Mouse (Mus musculus) heart, embryonic 11.5 days (tissue): ENCODE measurements around the gene Chst12. TPM values are rescaled to one million over a fixed set of nuclear protein-coding genes. Genes with fewer than 3 reads are reported as not detected.

Experiments
- ATAC-seq: fragments of 200-750 bp; cut with Nextera tagmentation; replicated peaks from 2 replicates; pipeline ENCODE4 v1.8.0; 2017; ENCODE audit warnings: moderate library complexity; ENCODE audit not compliant: insufficient number of reproducible peaks, low FRiP score, low TSS enrichment
- H3K27ac ChIP-seq: fragments of 300-500 bp; sonication (generic); 2 replicates; pipeline ENCODE4 v1.5.1; 2014; ENCODE audit warnings: mild to moderate bottlenecking, low read depth, low read length
- H3K27me3 ChIP-seq: fragments of 300-500 bp; sonication (generic); 2 replicates; pipeline ENCODE4 v1.6.1; 2014; ENCODE audit warnings: mild to moderate bottlenecking, low read length, mixed read lengths; ENCODE audit not compliant: control insufficient read depth, insufficient read depth
- H3K36me3 ChIP-seq: fragments of 300-500 bp; sonication (generic); 2 replicates; pipeline ENCODE4 v1.6.1; 2014; ENCODE audit warnings: mild to moderate bottlenecking, low read length, moderate library complexity, mixed read lengths; ENCODE audit not compliant: control insufficient read depth, insufficient read depth
- H3K4me1 ChIP-seq: fragments of 300-500 bp; sonication (generic); 2 replicates; pipeline ENCODE4 v1.6.1; 2014; ENCODE audit warnings: low read length; ENCODE audit not compliant: control insufficient read depth, insufficient read depth
- H3K4me2 ChIP-seq: fragments of 300-500 bp; sonication (generic); 2 replicates; pipeline ENCODE4 v1.6.1; 2014; ENCODE audit warnings: mild to moderate bottlenecking, moderate library complexity
- H3K4me3 ChIP-seq: fragments of 300-500 bp; sonication (generic); 2 replicates; pipeline ENCODE4 v1.5.1; 2014; ENCODE audit warnings: low read depth, low read length
- H3K9ac ChIP-seq: fragments of 300-500 bp; sonication (generic); 2 replicates; pipeline ENCODE4 v1.6.1; 2014; ENCODE audit warnings: mild to moderate bottlenecking, low read depth, low read length, moderate library complexity
- H3K9me3 ChIP-seq: fragments of 300-500 bp; sonication (generic); replicated peaks from 2 replicates; pipeline ENCODE4 v1.6.1; 2016; ENCODE audit warnings: low read length; ENCODE audit not compliant: control insufficient read depth
- WGBS: fragments of 180-500 bp; shearing (Covaris S2); extraction: QIAGEN DNeasy Blood & Tissue Kit; methylation state at CpG from one replicate; pipeline ENCODE4 v1.1.7; 2014; ENCODE audit not compliant: insufficient replicate concordance; 5-methylcytosine and 5-hydroxymethylcytosine counted together
- polyA plus RNA-seq: library from polyadenylated mRNA; unstranded; fragments of >200 nt; fragmentation: Nextera tagmentation; extraction: Ambion mirVana; gene quantifications from 2 replicates; pipeline ENCODE4 v1.2.1, GENCODE M21; 2014

The Chst12 gene
- polyA plus RNA-seq, 1 experiment from 2014 or later = 17.4 TPM

GRCm38 (mm10) chr5:140570223-140570870 is 65.0 kb downstream of the Chst12 start:
- WGBS = 86% methylated on average over 13 of the region's 13 CpGs
- Histone ChIP-seq H3K36me3 (no peaks in the 10 kb centered on the region), H3K4me3 (no peak overlapping the region), H3K9me3 (no peaks in the 10 kb centered on the region), H3K27me3 (no peaks in the 10 kb centered on the region), H3K4me2 (no peak overlapping the region), H3K9ac (no peak overlapping the region), H3K27ac (no peak overlapping the region), H3K4me1 (no peaks in the 10 kb centered on the region)
- ATAC-seq = no peak

- no peak for ATAC-seq
Observed at GRCm38 (mm10) chr5:140571201-140571600, 65.9 kb downstream of the Chst12 start.

GRCm38 (mm10) chr5:140571673-140572072 is 66.3 kb downstream of the Chst12 start:
- no peak overlapping the region for H3K27ac ChIP-seq
- no peak for ATAC-seq
- 51% methylated on average over 10 of the region's 10 CpGs for WGBS

More at GRCm38 (mm10) chr5:140571201-140571600, 65.9 kb downstream of the Chst12 start:
- WGBS = 76% methylated on average over 4 of the region's 4 CpGs
- no peaks in the 10 kb centered on the region for H3K9me3 ChIP-seq
- no peaks in the 10 kb centered on the region for H3K36me3 ChIP-seq
- no peak overlapping the region for H3K4me3 ChIP-seq
- no peak overlapping the region for H3K27ac ChIP-seq
- no peaks in the 10 kb centered on the region for H3K27me3 ChIP-seq
- no peaks in the 10 kb centered on the region for H3K4me1 ChIP-seq
- H3K4me2 ChIP-seq = no peak overlapping the region
- no peak overlapping the region for H3K9ac ChIP-seq

GRCm38 (mm10) chr5:140572611-140573010 is 67.3 kb downstream of the Chst12 start:
- H3K4me2 ChIP-seq = no peak overlapping the region
- no peak for ATAC-seq

More at GRCm38 (mm10) chr5:140571673-140572072, 66.3 kb downstream of the Chst12 start:
- Histone ChIP-seq H3K9ac (no peak overlapping the region), H3K27me3 (no peaks in the 10 kb centered on the region), H3K4me2 (no peak overlapping the region), H3K4me1 (no peaks in the 10 kb centered on the region), H3K9me3 (no peaks in the 10 kb centered on the region), H3K4me3 (no peak overlapping the region), H3K36me3 (no peaks in the 10 kb centered on the region)

More at GRCm38 (mm10) chr5:140572611-140573010, 67.3 kb downstream of the Chst12 start:
- Histone ChIP-seq H3K9ac (no peak overlapping the region), H3K27ac (no peak overlapping the region), H3K36me3 (no peaks in the 10 kb centered on the region), H3K4me1 (no peaks in the 10 kb centered on the region), H3K27me3 (no peaks in the 10 kb centered on the region), H3K4me3 (no peak overlapping the region), H3K9me3 (no peaks in the 10 kb centered on the region)
- 62% methylated on average over 6 of the region's 6 CpGs for WGBS

Other genes with a start within 250 kb of the Chst12 start
- gene Mad1l1, start 184.0 kb upstream of the Chst12 start, polyA plus RNA-seq = 25.0 and 26.3 TPM in 2 replicates
- 27.4 and 35.0 TPM in 2 replicates for gene Nudt1, start 183.9 kb upstream of the Chst12 start, polyA plus RNA-seq
- gene Mrm2, start 173.7 kb upstream of the Chst12 start, polyA plus RNA-seq = 17.1 and 17.4 TPM in 2 replicates
- 8.8 and 9.8 TPM in 2 replicates for gene Snx8, start 116.3 kb upstream of the Chst12 start, polyA plus RNA-seq
- 114 and 122 TPM in 2 replicates for gene Eif3b, start 86.2 kb upstream of the Chst12 start, polyA plus RNA-seq
- not detected in 2 replicates for gene Gm4869, start 59.9 kb upstream of the Chst12 start, polyA plus RNA-seq
- gene Grifin, start 59.5 kb downstream of the Chst12 start, polyA plus RNA-seq = 0.74 TPM in 1 of 2 replicates, not detected in the other
- 2.8 and 3.3 TPM in 2 replicates for gene Lfng, start 101.8 kb downstream of the Chst12 start, polyA plus RNA-seq
- gene Ttyh3, start 143.5 kb downstream of the Chst12 start, polyA plus RNA-seq = 26.7 and 28.8 TPM in 2 replicates
- 8.1 and 10.7 TPM in 2 replicates for gene Iqce, start 196.8 kb downstream of the Chst12 start, polyA plus RNA-seq
- 9.0 and 9.8 TPM in 2 replicates for gene Brat1, start 199.5 kb downstream of the Chst12 start, polyA plus RNA-seq
- 0.21 and 0.69 TPM in 2 replicates for gene Amz1, start 218.6 kb downstream of the Chst12 start, polyA plus RNA-seq